Mouse (Mus musculus): ENCODE measurements around the gene Zfp978.
"Not testable (repeated sequence)": the region's sequence is repeated elsewhere in the genome, so short reads cannot be mapped to it uniquely, and the experiment has no call there.

DNA sequence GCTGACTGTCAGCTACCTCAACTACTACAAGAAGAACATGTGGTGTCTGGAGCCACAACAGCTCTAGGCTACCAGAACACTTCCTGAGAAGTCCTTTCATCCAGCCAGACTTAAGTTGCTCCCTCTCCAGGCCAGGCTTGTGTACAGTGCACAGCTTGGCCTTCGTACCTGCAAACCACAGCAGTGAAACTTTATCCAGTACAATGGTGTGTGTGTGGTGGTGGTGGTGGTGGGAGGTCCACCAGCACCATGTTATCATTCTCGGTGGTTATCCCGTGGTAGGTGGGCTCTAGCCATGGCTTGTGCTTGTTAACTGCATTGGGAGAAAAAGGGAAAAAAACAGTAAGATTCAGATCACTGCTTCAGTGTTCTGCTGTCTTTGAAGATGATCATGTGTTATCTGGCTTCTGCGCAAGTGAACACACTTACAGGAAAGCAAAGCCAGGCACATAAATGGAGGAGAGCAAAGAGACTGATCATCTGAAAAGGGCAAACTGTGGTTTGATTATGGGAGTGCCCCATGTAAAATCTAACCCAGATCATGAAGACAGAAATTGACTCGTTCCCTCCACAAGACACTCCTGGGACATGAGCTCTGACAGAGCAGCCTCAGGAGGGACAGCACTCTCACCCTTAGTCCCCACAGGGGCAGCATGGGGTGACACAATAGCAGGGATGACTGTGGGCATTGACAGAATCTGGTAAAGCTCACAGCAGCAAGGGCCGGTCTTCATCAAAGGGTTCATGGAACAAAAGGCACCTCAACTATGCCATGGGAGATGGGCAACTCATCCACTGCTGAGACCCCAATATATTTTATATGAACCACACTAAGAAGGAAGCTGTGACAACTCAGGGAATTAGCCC lies 17.8 kb upstream of the Zfp978 start:
- TF ChIP-seq CTCF (IDR thresholded peaks at IDR 0.05; ENCODE audit: control insufficient read depth, insufficient read depth, insufficient replicate concordance, low read depth, low read length); POLR2A (IDR thresholded peaks at IDR 0.05; ENCODE audit: control insufficient read depth, low read depth, low read length): not testable (repeated sequence)
